Mouse (Mus musculus) forebrain, embryonic 12.5 days (tissue): Measurements from ENCODE around the gene Lamtor5. TPM values are rescaled to one million over a fixed set of nuclear protein-coding genes. Genes with fewer than 3 reads are reported as not detected.

Source experiments
- ATAC-seq: fragments of 200-750 bp; cut with Nextera tagmentation; 2 replicates; pipeline ENCODE4 v1.8.0; 2017; ENCODE audit warnings: moderate TSS enrichment; ENCODE audit not compliant: low FRiP score
- H3K27ac ChIP-seq: fragments of 300-500 bp; sonication (generic); 2 replicates; pipeline ENCODE4 v1.5.1; 2016; ENCODE audit warnings: mild to moderate bottlenecking
- H3K27me3 ChIP-seq: fragments of 300-500 bp; sonication (generic); 2 replicates; pipeline ENCODE4 v1.6.1; 2016; ENCODE audit warnings: mild to moderate bottlenecking
- H3K36me3 ChIP-seq: fragments of 300-500 bp; sonication (generic); replicated peaks from 2 replicates; pipeline ENCODE4 v1.6.1; 2016; ENCODE audit warnings: mild to moderate bottlenecking
- H3K4me1 ChIP-seq: fragments of 300-500 bp; sonication (generic); 2 replicates; pipeline ENCODE4 v1.6.1; 2016
- H3K4me2 ChIP-seq: fragments of 300-500 bp; sonication (generic); 2 replicates; pipeline ENCODE4 v1.6.1; 2016; ENCODE audit warnings: mild to moderate bottlenecking, moderate library complexity
- H3K4me3 ChIP-seq: fragments of 300-500 bp; sonication (generic); replicated peaks from 2 replicates; pipeline ENCODE4 v1.5.1; 2016; ENCODE audit warnings: mild to moderate bottlenecking
- H3K9ac ChIP-seq: fragments of 300-500 bp; sonication (generic); 2 replicates; pipeline ENCODE4 v1.6.1; 2016; ENCODE audit warnings: mild to moderate bottlenecking
- H3K9me3 ChIP-seq: fragments of 300-500 bp; sonication (generic); 2 replicates; pipeline ENCODE4 v1.6.1; 2016
- WGBS: fragments of 180-500 bp; shearing (Covaris S2); methylation state at CpG from one replicate; pipeline ENCODE4 v1.1.7; 2016; 5-methylcytosine and 5-hydroxymethylcytosine counted together
- polyA plus RNA-seq: library from polyadenylated mRNA; unstranded; fragments of >200 nt; fragmentation: Nextera tagmentation; extraction: Ambion mirVana; gene quantifications from 2 replicates; pipeline ENCODE4 v1.2.1, GENCODE M21; 2016

Gene Lamtor5
- polyA plus RNA-seq, 1 experiment from 2014 or later, result 175 TPM

DNA sequence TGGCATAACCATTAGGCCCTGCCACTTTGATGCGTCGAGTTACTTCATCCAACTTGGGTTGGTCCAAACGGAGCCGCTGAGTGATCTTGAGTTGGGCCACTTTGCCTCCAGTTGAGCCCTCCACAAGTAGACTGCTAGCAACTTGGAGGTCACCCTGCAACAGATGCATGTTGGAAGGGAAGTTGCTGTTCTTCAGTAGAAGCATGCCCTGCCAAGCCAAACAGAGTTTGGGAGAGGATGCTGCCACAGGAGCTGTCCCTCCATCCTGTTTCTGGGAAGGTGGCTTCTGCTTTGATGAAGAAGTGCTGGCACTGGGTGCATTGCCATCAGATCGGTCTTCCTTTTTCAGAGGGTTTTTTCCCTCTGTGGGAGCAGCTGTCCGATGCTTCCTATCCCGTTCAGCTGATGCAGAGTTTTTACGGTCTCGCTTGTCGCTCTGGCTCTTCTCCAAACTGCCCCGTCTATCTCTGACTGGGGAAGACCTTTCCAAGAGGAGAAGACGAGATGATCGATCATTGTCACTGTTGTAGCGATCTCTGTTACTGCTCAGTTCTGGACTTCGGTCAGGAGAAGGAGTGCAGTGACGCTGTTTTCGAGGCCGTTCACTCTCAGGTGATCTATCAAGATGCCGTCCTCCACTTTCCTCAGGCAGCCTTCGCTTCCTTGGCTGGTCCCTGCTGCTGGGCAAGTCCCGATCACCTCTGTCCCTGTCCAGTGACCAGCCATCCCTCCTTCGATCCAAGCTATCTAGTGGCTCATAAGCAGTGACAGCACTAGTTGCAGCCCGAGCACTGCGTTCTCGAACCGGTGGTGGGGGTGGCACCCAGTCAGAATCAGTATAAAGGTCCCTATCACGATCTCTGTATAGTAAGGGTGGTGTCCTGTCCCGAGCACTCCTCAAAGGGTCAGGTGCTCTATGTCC lies 52.1 kb downstream of the Lamtor5 start:
- H3K4me2 ChIP-seq, result peak overlapping the region; percentile 93
- H3K9me3 ChIP-seq, result no peaks in the 10 kb centered on the region
- H3K4me1 ChIP-seq, result peaks cover 29% of the 10 kb centered on the region
- peak overlapping the region; percentile 92; the same call in 1 of the 2 replicates for H3K9ac ChIP-seq
- no peak overlapping the region for H3K27ac ChIP-seq
- WGBS, result 87% methylated on average over 28 of the region's 28 CpGs
- H3K27me3 ChIP-seq, result no peaks in the 10 kb centered on the region
- peaks cover 26% of the 10 kb centered on the region for H3K36me3 ChIP-seq
- ATAC-seq, result no peak
- peak overlapping the region; percentile 96 for H3K4me3 ChIP-seq

DNA sequence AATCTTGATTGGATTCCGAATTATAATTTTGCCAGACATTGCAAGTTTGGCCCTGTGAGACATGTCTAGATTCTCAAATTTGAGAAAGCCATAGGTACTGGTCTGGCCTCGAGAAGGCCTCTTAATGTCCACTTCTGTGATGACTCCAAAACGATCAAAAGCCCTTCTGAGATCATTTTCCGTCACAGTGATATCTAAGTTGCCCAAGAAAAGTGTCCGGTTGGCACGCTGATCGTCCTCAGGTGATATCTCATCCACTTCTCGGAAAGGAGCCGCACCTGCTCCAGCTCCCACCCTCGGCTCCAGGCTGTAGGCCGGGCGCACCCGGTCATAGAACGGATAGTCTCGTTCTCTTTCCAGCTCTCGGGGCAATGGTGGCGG lies 53.1 kb downstream of the Lamtor5 start:
- peak overlapping the region; percentile 92 for H3K9ac ChIP-seq
- peaks cover 25% of the 10 kb centered on the region for H3K4me1 ChIP-seq
- no peaks in the 10 kb centered on the region for H3K27me3 ChIP-seq
- peak overlapping the region; percentile 93; the same call in 1 of the 2 replicates for H3K27ac ChIP-seq
- peaks cover 22% of the 10 kb centered on the region for H3K36me3 ChIP-seq
- WGBS, result 26% methylated on average over 17 of the region's 17 CpGs
- no peaks in the 10 kb centered on the region for H3K9me3 ChIP-seq
- ATAC-seq, result no peak
- peak overlapping the region; percentile 93 for H3K4me2 ChIP-seq
- H3K4me3 ChIP-seq, result peak overlapping the region; percentile 96

DNA sequence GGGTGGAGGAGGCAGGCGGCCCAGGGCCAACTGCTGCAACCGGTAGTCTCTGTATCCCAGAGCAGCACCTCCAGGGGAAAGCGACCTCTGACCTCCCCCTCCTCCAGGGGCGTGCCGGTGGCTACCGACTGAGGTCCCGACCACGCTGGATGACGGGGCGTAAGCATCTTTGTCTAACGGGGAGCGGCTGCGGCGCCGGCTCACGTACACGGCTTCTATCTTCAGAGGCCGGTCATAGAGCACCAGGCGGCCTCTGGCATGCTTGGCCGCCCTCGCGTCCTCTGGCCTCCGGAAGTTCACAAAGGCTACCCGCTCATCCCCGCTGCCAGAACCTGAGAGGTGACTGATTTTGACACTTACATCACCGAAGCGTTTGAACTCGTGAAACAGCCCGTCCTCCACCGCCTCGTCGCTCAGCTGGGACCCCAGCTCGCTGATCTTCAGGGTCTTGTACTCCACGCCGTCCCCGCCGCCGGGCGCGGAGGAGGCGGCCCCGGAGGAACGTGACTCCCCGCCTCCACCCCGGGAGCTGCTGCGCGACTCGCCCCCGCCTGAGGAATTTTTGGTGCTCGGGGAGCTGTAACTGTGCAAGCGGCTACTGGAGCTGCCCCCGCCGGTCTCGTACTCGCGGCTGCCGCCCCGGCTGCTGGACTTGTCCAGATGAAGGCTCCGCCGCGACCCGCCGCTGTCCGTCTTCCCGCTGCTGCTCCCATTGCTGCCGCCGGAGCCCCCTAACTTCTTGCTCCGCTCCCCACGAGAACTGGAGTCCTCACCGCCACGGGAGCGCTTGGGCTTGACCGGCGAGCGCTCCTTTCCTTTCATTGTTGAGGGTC lies 53.7 kb downstream of the Lamtor5 start:
- H3K4me3 ChIP-seq, result peak overlapping the region; percentile 96
- peak; percentile 8; the same call in 1 of the 2 replicates for ATAC-seq
- H3K9ac ChIP-seq, result peak overlapping the region; percentile 92
- H3K27me3 ChIP-seq, result no peaks in the 10 kb centered on the region
- WGBS, result under 1% methylated on average over 74 of the region's 75 CpGs
- H3K27ac ChIP-seq, result peak overlapping the region; percentile 93
- peak overlapping the region; percentile 93 for H3K4me2 ChIP-seq
- no peaks in the 10 kb centered on the region for H3K9me3 ChIP-seq
- H3K36me3 ChIP-seq, result peaks cover 22% of the 10 kb centered on the region
- H3K4me1 ChIP-seq, result peaks cover 25% of the 10 kb centered on the region

DNA sequence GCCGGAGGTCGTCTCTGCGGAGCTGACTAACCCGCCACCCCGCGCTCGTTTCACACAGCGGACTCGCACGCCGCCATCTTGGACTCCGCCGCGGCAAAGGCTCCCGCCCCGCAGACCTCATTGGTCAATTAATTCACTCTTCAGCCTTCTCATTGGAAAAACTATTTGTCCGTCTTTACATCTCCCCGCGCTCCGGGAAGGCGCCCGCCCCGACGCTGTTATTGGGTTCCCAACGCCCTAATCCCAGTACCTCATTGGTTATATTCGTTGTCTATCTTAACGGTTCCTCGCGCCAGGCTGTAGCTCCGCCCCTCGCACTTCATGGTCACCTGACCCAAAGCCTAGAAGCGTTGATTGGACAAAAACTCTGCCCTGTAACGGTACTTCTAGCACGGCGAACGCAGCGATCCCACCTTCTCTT lies 54.3 kb downstream of the Lamtor5 start:
- peak overlapping the region; percentile 92 for H3K9ac ChIP-seq
- H3K4me1 ChIP-seq, result peaks cover 25% of the 10 kb centered on the region
- no peaks in the 10 kb centered on the region for H3K27me3 ChIP-seq
- WGBS, result under 1% methylated on average over 37 of the region's 37 CpGs
- H3K36me3 ChIP-seq, result peaks cover 19% of the 10 kb centered on the region
- H3K4me3 ChIP-seq, result peak overlapping the region; percentile 96
- no peaks in the 10 kb centered on the region for H3K9me3 ChIP-seq
- peak overlapping the region; percentile 75; the same call in 1 of the 2 replicates for H3K4me2 ChIP-seq
- H3K27ac ChIP-seq, result peak overlapping the region; percentile 96
- ATAC-seq, result peak; percentile 97

Other genes starting within 250 kb of the Lamtor5 start
- gene Kcna3, start 242.7 kb upstream of the Lamtor5 start, polyA plus RNA-seq, result 17.3 and 18.4 TPM in 2 replicates
- 0.29 TPM in 2 replicates for gene Kcna2, start 177.7 kb upstream of the Lamtor5 start, polyA plus RNA-seq
- not detected in 2 replicates for gene Kcna10, start 95.8 kb upstream of the Lamtor5 start, polyA plus RNA-seq
- not detected in 2 replicates for gene Cym, start 57.1 kb upstream of the Lamtor5 start, polyA plus RNA-seq
- not detected in 2 replicates for gene A630076J17Rik, start 48.2 kb upstream of the Lamtor5 start, polyA plus RNA-seq
- 0.06 TPM in 1 of 2 replicates, not detected in the other for gene Prok1, start 39.2 kb upstream of the Lamtor5 start, polyA plus RNA-seq
- 3.3 and 3.6 TPM in 2 replicates for gene Slc16a4, start 12.4 kb downstream of the Lamtor5 start, polyA plus RNA-seq
- 15.3 and 17.3 TPM in 2 replicates for gene Rbm15, start 54.8 kb downstream of the Lamtor5 start, polyA plus RNA-seq
- 0.32 and 0.47 TPM in 2 replicates for gene Kcnc4, start 180.7 kb downstream of the Lamtor5 start, polyA plus RNA-seq
- gene Slc6a17, start 239.2 kb downstream of the Lamtor5 start, polyA plus RNA-seq, result 5.7 and 8.3 TPM in 2 replicates